Mouse (Mus musculus) cortical plate, adult 2 months (tissue): ENCODE data around the gene Lrsam1.

Source experiments
- CTCF ChIP-seq: fragments of 200-500 bp; IDR thresholded peaks from 2 replicates; pipeline ENCODE4 v1.5.1; 2011; ENCODE audit warnings: mild to moderate bottlenecking, control low read depth, low read length; ENCODE audit not compliant: insufficient read depth; ENCODE audit errors: extremely low read depth
- POLR2A ChIP-seq: fragments of 200-500 bp; IDR thresholded peaks from 2 replicates; pipeline ENCODE4 v1.6.1; 2011; ENCODE audit warnings: mild to moderate bottlenecking, low read length, control low read depth; ENCODE audit not compliant: insufficient read depth; ENCODE audit errors: extremely low read depth

DNA sequence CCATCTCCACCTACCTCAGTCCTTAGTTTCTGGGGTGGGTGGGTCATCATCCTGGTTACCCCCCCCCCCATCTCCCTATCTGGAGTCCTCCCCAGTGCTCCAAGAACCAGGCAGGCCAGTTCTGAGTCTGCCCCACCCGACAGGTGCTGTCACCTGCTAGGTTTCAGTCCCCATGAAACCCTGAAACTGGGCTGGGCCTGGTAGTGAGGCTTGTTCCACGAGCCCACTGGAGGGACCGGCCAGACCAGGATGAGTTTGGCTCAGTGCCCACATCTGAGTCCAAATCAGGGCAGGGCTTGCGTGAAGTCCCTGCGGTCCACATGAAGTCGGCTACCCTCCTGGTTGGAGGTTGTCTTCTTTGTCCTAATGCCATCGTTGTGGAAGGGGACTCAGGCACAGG lies 62.4 kb downstream of the Lrsam1 start:
- TF ChIP-seq CTCF, result no peak
- TF ChIP-seq POLR2A, result no peak
